Mouse (Mus musculus): ENCODE measurements around the gene Cideb. TPM values are rescaled to one million over a fixed set of nuclear protein-coding genes. Genes with fewer than 3 reads are reported as not detected.
A peak's percentile ranks its signal among the peaks of the same experiment; 100 is the strongest.

The Cideb gene
- polyA plus RNA-seq (2015; fragmentation: Nextera tagmentation; extraction: Ambion mirVana): 0.25 and 0.66 TPM in 2 replicates

GRCm38 (mm10) chr14:55758363-55758784 lies at the start of gene Cideb:
Gene Cideb, minus strand, starts transcription at chr14:55758458.
- Histone ChIP-seq H3K4me2 (peak within 1 kb of the TSS; percentile 10; the same call in 1 of the 2 replicates), H3K4me3 (no peak within 1 kb of the TSS), H3K9ac (no peak within 1 kb of the TSS), H3K36me3 (replicated peaks) (peaks cover 13% of the 10 kb centered on the region; the same call in 1 of the 2 replicates), H3K27me3 (replicated peaks) (peaks cover 13% of the 10 kb centered on the region), H3K9me3 (no peaks in the 10 kb centered on the region), H3K4me1 (peaks cover 18% of the 10 kb centered on the region), H3K27ac (no peak within 1 kb of the TSS)
- WGBS: 20% methylated on average over 8 of the region's 8 CpGs
- ATAC-seq (replicated peaks): no peak

- 85% methylated on average over 15 of the region's 15 CpGs for WGBS
- H3K9me3 ChIP-seq: no peaks in the 10 kb centered on the region
These were observed 37.3 kb upstream of the Cideb start for GRCm38 (mm10) chr14:55795380-55796163.

GRCm38 (mm10) chr14:55793946-55794345 lies 35.7 kb upstream of the Cideb start:
- Histone ChIP-seq H3K9me3 (no peaks in the 10 kb centered on the region), H3K27me3 (replicated peaks) (peaks cover 10% of the 10 kb centered on the region), H3K4me1 (no peaks in the 10 kb centered on the region), H3K9ac (no peak overlapping the region), H3K27ac (no peak overlapping the region), H3K4me2 (no peak overlapping the region), H3K36me3 (replicated peaks) (no peaks in the 10 kb centered on the region), H3K4me3 (no peak overlapping the region)
- 68% methylated on average over 2 of the region's 2 CpGs for WGBS
- ATAC-seq (replicated peaks): no peak

More at GRCm38 (mm10) chr14:55795380-55796163, 37.3 kb upstream of the Cideb start:
- ATAC-seq (replicated peaks): no peak
- no peaks in the 10 kb centered on the region for H3K27me3 ChIP-seq (replicated peaks)
- H3K36me3 ChIP-seq (replicated peaks): no peaks in the 10 kb centered on the region
- H3K9ac ChIP-seq: no peak overlapping the region
- H3K4me1 ChIP-seq: no peaks in the 10 kb centered on the region
- H3K4me2 ChIP-seq: no peak overlapping the region
- H3K4me3 ChIP-seq: no peak overlapping the region
- H3K27ac ChIP-seq: no peak overlapping the region

GRCm38 (mm10) chr14:55793461-55793860 lies 35.2 kb upstream of the Cideb start:
- Histone ChIP-seq H3K36me3 (replicated peaks) (no peaks in the 10 kb centered on the region), H3K4me1 (no peaks in the 10 kb centered on the region), H3K27me3 (replicated peaks) (peaks cover 15% of the 10 kb centered on the region), H3K9ac (no peak overlapping the region), H3K9me3 (no peaks in the 10 kb centered on the region), H3K4me2 (no peak overlapping the region), H3K27ac (no peak overlapping the region), H3K4me3 (no peak overlapping the region)
- 71% methylated on average over 2 of the region's 2 CpGs for WGBS
- no peak for ATAC-seq (replicated peaks)

GRCm38 (mm10) chr14:55788256-55789050 lies 30.2 kb upstream of the Cideb start, which contains the start of gene Ripk3:
Gene Ripk3, minus strand, starts transcription at chr14:55788865.
- H3K9ac ChIP-seq: no peak within 1 kb of the TSS
- no peaks in the 10 kb centered on the region for H3K36me3 ChIP-seq (replicated peaks)
- no peak within 1 kb of the TSS for H3K27ac ChIP-seq
- peaks cover 8% of the 10 kb centered on the region for H3K4me1 ChIP-seq
- 5% methylated on average over 40 of the region's 40 CpGs for WGBS
- no peak within 1 kb of the TSS; the same call in 1 of the 2 replicates for H3K4me3 ChIP-seq
- no peak for ATAC-seq (replicated peaks)
- H3K9me3 ChIP-seq: no peaks in the 10 kb centered on the region
- peaks cover 64% of the 10 kb centered on the region for H3K27me3 ChIP-seq (replicated peaks)
- peak within 1 kb of the TSS; percentile 39 for H3K4me2 ChIP-seq

- ATAC-seq (replicated peaks): no peak
- Histone ChIP-seq H3K36me3 (replicated peaks) (no peaks in the 10 kb centered on the region), H3K9ac (no peak overlapping the region), H3K9me3 (no peaks in the 10 kb centered on the region), H3K4me2 (no peak overlapping the region), H3K27me3 (replicated peaks) (peaks cover 71% of the 10 kb centered on the region), H3K4me1 (peaks cover 11% of the 10 kb centered on the region), H3K4me3 (no peak overlapping the region), H3K27ac (no peak overlapping the region)
- WGBS: 33% methylated on average over 11 of the region's 11 CpGs
These were observed 29.5 kb upstream of the Cideb start for GRCm38 (mm10) chr14:55787731-55788130.

- Histone ChIP-seq H3K4me2 (no peak overlapping the region), H3K9ac (no peak overlapping the region), H3K4me1 (peaks cover 16% of the 10 kb centered on the region), H3K36me3 (replicated peaks) (no peaks in the 10 kb centered on the region), H3K27ac (no peak overlapping the region), H3K27me3 (replicated peaks) (peaks cover 85% of the 10 kb centered on the region), H3K9me3 (no peaks in the 10 kb centered on the region), H3K4me3 (no peak overlapping the region)
- no peak for ATAC-seq (replicated peaks)
- 21% methylated on average over 6 of the region's 6 CpGs for WGBS
These were observed 26.9 kb upstream of the Cideb start for GRCm38 (mm10) chr14:55785195-55785594.

- Histone ChIP-seq H3K4me3 (peak within 1 kb of the TSS; percentile 23), H3K27ac (no peak within 1 kb of the TSS), H3K4me1 (peaks cover 16% of the 10 kb centered on the region), H3K4me2 (peak within 1 kb of the TSS; percentile 41), H3K27me3 (replicated peaks) (peaks cover 75% of the 10 kb centered on the region), H3K9me3 (no peaks in the 10 kb centered on the region), H3K36me3 (replicated peaks) (no peaks in the 10 kb centered on the region), H3K9ac (no peak within 1 kb of the TSS)
- no peak for ATAC-seq (replicated peaks)
- 5% methylated on average over 13 of the region's 13 CpGs for WGBS
These were observed 25.6 kb upstream of the Cideb start, which contains the start of gene Adcy4 for GRCm38 (mm10) chr14:55783958-55784235. Gene Adcy4, minus strand, starts transcription at chr14:55784095.

- peak overlapping the region; percentile 41 for H3K4me2 ChIP-seq
- H3K4me3 ChIP-seq: peak overlapping the region; percentile 23
- H3K27ac ChIP-seq: no peak overlapping the region
- H3K4me1 ChIP-seq: peaks cover 16% of the 10 kb centered on the region
- no peaks in the 10 kb centered on the region for H3K36me3 ChIP-seq (replicated peaks)
- H3K9ac ChIP-seq: no peak overlapping the region
- H3K27me3 ChIP-seq (replicated peaks): peaks cover 69% of the 10 kb centered on the region
- 1% methylated on average over 31 of the region's 31 CpGs for WGBS
- no peaks in the 10 kb centered on the region for H3K9me3 ChIP-seq
- ATAC-seq (replicated peaks): no peak
These were observed 25.1 kb upstream of the Cideb start for GRCm38 (mm10) chr14:55783171-55783957.

GRCm38 (mm10) chr14:55782361-55782960 lies 24.2 kb upstream of the Cideb start:
- H3K4me2 ChIP-seq: peak overlapping the region; percentile 2; the same call in 1 of the 2 replicates
- ATAC-seq (replicated peaks): no peak
- no peaks in the 10 kb centered on the region for H3K9me3 ChIP-seq
- no peak overlapping the region for H3K4me3 ChIP-seq
- no peak overlapping the region for H3K9ac ChIP-seq
- no peaks in the 10 kb centered on the region for H3K36me3 ChIP-seq (replicated peaks)
- no peak overlapping the region for H3K27ac ChIP-seq
- H3K4me1 ChIP-seq: peaks cover 13% of the 10 kb centered on the region
- WGBS: 55% methylated on average over 9 of the region's 9 CpGs
- peaks cover 60% of the 10 kb centered on the region for H3K27me3 ChIP-seq (replicated peaks)

GRCm38 (mm10) chr14:55781310-55781709 lies 23.1 kb upstream of the Cideb start:
- Histone ChIP-seq H3K4me2 (peak overlapping the region; percentile 39), H3K27me3 (replicated peaks) (peaks cover 49% of the 10 kb centered on the region), H3K36me3 (replicated peaks) (no peaks in the 10 kb centered on the region), H3K4me1 (peaks cover 13% of the 10 kb centered on the region), H3K9me3 (no peaks in the 10 kb centered on the region), H3K4me3 (0 out of 2 replicates have a peak overlapping the region, but pooled peaks have one; percentile 17), H3K9ac (no peak overlapping the region), H3K27ac (no peak overlapping the region)
- 15% methylated on average over 14 of the region's 14 CpGs for WGBS
- ATAC-seq (replicated peaks): peak; percentile 90

Measured in midbrain, embryonic 15.5 days (tissue).